Mouse (Mus musculus): ENCODE results near the gene Fis1.

DNA sequence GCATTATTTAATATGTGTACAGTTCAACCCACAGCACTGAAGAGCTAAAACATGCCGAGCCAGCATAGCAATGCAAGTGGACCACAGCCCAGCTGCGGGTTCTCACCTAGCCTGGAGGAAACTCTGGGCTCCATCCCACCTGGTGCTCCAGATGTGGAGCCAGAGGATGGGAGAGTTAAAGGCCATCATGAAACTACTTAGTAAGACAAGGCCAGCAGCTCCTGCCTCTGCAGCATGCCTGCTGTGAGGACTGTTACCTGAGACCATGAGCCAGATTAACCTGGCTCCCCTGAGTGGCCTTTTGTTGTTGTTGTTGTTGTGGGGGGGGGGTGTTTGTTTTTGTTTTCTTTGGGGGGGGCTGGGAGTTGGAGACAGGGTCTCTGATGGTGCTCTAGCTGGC is 9.7 kb upstream of the Fis1 start:
- no peak for TF ChIP-seq CTCF (IDR thresholded peaks at IDR 0.05; ENCODE audit: low read depth)
- TF ChIP-seq EP300 (optimal IDR thresholded peaks at IDR 0.05), result no peak

Measured in stomach, postnatal 0 days (tissue).